Mouse (Mus musculus): ENCODE data around the gene Got2. TPM values are rescaled to one million over a fixed set of nuclear protein-coding genes. Genes with fewer than 3 reads are reported as not detected.

Gene Got2
- total and polyA plus RNA-seq, 2 experiments from 2014 or later, result 229 to 235 TPM

DNA sequence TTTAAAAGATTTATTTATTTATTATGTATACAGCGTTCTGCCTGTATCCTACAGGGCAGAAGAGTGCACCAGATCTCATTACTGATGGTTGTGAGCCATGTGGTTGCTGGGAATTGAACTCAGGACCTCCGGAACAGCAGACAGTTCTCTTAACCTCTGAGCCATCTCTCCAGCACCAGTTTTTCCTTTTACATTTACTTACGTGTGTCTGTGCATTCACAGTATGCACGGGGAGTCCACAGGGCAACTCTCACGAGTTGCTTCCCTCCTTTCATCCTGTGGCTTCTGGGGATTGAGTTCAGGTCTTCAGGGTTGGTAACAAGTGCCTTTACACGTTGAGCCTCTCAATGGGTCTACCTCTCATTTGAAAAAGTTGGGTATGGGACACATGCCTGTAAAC is 34.2 kb downstream of the Got2 start:
- Histone ChIP-seq H3K4me2 (ENCODE audit: low read depth, low read length, poor library complexity, severe bottlenecking) (no peak overlapping the region), H3K9ac (replicated peaks; ENCODE audit: low read length, poor library complexity, severe bottlenecking) (no peak overlapping the region), H3K4me1 (ENCODE audit: insufficient read depth, low read length) (peaks cover 8% of the 10 kb centered on the region; the same call in 1 of the 2 replicates), H3K9me3 (ENCODE audit: low read length) (no peaks in the 10 kb centered on the region), H3K36me3 (ENCODE audit: insufficient read depth, low read length) (no peaks in the 10 kb centered on the region), H3K4me3 (ENCODE audit: low read depth, low read length) (no peak overlapping the region), H3K27me3 (ENCODE audit: insufficient read depth, low read length) (no peaks in the 10 kb centered on the region), H3K27ac (ENCODE audit: low read depth, low read length) (no peak overlapping the region)
- ATAC-seq (ENCODE audit: low FRiP score), result no peak
- no peak for DNase-seq (ENCODE audit: low spot score)
- WGBS, result 87% methylated on average over 6 of the region's 6 CpGs
- no peak for TF ChIP-seq CTCF (IDR thresholded peaks at IDR 0.05)

DNA sequence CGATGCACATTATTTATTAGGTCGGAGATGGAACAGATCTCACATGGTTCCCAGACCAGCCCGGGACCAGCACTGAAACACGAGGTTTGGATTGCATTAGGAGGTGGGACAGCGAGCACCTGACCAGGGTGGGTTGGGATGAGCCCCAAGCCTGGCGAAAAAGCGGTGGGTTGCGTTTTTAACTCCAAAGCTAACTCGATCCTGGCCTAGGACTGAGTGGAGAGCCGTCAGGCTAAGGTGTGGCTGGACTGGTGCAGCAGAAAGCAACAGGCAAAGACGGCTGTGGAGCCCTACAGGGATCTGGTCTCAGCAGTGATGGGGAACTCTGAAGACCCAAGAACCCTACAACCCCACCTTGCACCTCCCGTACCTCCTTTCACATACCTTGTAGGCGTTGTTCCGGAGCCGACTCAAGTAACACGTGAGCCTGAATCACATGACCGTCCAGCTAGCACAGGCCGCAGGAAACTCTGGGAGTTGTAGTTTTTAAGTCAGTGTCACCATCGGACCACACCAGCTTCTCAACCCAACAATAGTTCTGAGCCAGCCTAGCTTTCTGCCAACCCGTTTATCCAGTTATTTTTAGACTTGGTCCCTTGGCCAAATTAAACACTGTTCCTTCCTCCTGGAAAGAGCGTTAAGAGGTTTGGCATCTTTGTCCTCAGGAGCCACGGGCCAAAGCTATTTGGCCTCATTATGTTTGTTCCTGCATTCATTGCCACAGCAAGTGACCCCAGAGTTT is 35.1 kb downstream of the Got2 start, which contains the start of gene Slc38a7:
TSS of gene Slc38a7 (minus strand) at position 438 of the 742 bp plus-strand sequence.
- peaks cover 3% of the 10 kb centered on the region; the same call in 1 of the 2 replicates for H3K36me3 ChIP-seq (ENCODE audit: insufficient read depth, low read length)
- H3K27me3 ChIP-seq (ENCODE audit: insufficient read depth, low read length), result no peaks in the 10 kb centered on the region
- DNase-seq (ENCODE audit: low spot score) (peak; percentile 92), ATAC-seq (ENCODE audit: low FRiP score) (peak; percentile 92)
- H3K4me1 ChIP-seq (ENCODE audit: insufficient read depth, low read length), result peaks cover 8% of the 10 kb centered on the region; the same call in 1 of the 2 replicates
- WGBS, result 14% methylated on average over 22 of the region's 22 CpGs
- peak within 1 kb of the TSS; percentile 74 for H3K4me2 ChIP-seq (ENCODE audit: low read depth, low read length, poor library complexity, severe bottlenecking)
- TF ChIP-seq CTCF (IDR thresholded peaks at IDR 0.05), result no peak
- peak within 1 kb of the TSS; percentile 69 for H3K9ac ChIP-seq (replicated peaks; ENCODE audit: low read length, poor library complexity, severe bottlenecking)
- peak within 1 kb of the TSS; percentile 64 for H3K4me3 ChIP-seq (ENCODE audit: low read depth, low read length)
- H3K27ac ChIP-seq (ENCODE audit: low read depth, low read length), result peak within 1 kb of the TSS; percentile 47; the same call in 1 of the 2 replicates
- H3K9me3 ChIP-seq (ENCODE audit: low read length), result no peaks in the 10 kb centered on the region

DNA sequence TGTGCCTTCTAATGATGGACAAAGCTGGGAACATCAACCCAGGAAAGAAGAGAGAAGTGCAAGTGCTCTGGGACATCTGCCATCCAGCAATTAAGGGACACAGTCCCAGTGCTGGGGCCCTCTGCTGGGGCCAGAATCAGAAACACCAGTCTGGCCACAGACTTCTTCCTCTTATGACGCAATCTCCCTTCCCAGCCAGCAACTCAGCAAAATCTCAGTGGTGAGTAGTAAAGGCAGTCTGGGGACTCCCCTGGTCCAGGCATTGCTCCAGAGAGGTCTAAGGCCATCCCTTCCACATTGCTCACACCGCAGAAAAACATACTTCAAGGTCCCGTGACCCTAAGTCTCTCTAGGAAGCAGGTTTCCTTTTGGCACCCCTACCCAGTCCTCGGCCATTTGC is 36.1 kb downstream of the Got2 start:
- ATAC-seq (ENCODE audit: low FRiP score) (no peak), DNase-seq (ENCODE audit: low spot score) (no peak)
- Histone ChIP-seq H3K9me3 (ENCODE audit: low read length) (no peaks in the 10 kb centered on the region), H3K9ac (replicated peaks; ENCODE audit: low read length, poor library complexity, severe bottlenecking) (peak overlapping the region; percentile 69; the same call in 1 of the 2 replicates), H3K27me3 (ENCODE audit: insufficient read depth, low read length) (no peaks in the 10 kb centered on the region), H3K4me1 (ENCODE audit: insufficient read depth, low read length) (peaks cover 8% of the 10 kb centered on the region; the same call in 1 of the 2 replicates), H3K36me3 (ENCODE audit: insufficient read depth, low read length) (peaks cover 6% of the 10 kb centered on the region; the same call in 1 of the 2 replicates), H3K27ac (ENCODE audit: low read depth, low read length) (no peak overlapping the region), H3K4me3 (ENCODE audit: low read depth, low read length) (peak overlapping the region; percentile 64), H3K4me2 (ENCODE audit: low read depth, low read length, poor library complexity, severe bottlenecking) (peak overlapping the region; percentile 74)
- WGBS, result 80% methylated on average over 4 of the region's 4 CpGs
- no peak for TF ChIP-seq CTCF (IDR thresholded peaks at IDR 0.05)

DNA sequence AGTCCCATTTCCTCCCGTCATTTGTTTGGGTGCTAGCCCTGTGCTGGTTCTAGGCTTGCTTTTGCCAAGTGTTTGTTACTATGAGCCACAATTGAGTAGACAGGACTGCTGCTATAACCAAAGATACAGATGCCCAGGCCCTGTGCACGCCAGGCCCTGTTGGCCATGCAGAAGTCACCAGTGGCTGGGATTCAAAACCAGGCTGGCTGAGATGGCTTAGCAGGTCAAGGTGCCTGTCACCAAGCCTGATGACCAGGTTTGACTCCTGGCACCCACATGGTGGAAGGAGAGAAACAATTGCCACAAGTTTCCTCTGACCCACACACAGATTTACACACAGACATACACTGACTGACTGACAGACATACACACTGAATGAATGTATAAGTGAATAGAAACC is 38.0 kb downstream of the Got2 start:
- 94% methylated on average over 2 of the region's 2 CpGs for WGBS
- peaks cover 8% of the 10 kb centered on the region; the same call in 1 of the 2 replicates for H3K4me1 ChIP-seq (ENCODE audit: insufficient read depth, low read length)
- no peak overlapping the region for H3K4me2 ChIP-seq (ENCODE audit: low read depth, low read length, poor library complexity, severe bottlenecking)
- H3K27me3 ChIP-seq (ENCODE audit: insufficient read depth, low read length), result no peaks in the 10 kb centered on the region
- no peak for ATAC-seq (ENCODE audit: low FRiP score)
- H3K9ac ChIP-seq (replicated peaks; ENCODE audit: low read length, poor library complexity, severe bottlenecking), result no peak overlapping the region
- no peaks in the 10 kb centered on the region for H3K9me3 ChIP-seq (ENCODE audit: low read length)
- peaks cover 12% of the 10 kb centered on the region for H3K36me3 ChIP-seq (ENCODE audit: insufficient read depth, low read length)
- no peak overlapping the region for H3K4me3 ChIP-seq (ENCODE audit: low read depth, low read length)
- TF ChIP-seq CTCF (IDR thresholded peaks at IDR 0.05), result no peak
- no peak overlapping the region for H3K27ac ChIP-seq (ENCODE audit: low read depth, low read length)
- DNase-seq (ENCODE audit: low spot score), result no peak

DNA sequence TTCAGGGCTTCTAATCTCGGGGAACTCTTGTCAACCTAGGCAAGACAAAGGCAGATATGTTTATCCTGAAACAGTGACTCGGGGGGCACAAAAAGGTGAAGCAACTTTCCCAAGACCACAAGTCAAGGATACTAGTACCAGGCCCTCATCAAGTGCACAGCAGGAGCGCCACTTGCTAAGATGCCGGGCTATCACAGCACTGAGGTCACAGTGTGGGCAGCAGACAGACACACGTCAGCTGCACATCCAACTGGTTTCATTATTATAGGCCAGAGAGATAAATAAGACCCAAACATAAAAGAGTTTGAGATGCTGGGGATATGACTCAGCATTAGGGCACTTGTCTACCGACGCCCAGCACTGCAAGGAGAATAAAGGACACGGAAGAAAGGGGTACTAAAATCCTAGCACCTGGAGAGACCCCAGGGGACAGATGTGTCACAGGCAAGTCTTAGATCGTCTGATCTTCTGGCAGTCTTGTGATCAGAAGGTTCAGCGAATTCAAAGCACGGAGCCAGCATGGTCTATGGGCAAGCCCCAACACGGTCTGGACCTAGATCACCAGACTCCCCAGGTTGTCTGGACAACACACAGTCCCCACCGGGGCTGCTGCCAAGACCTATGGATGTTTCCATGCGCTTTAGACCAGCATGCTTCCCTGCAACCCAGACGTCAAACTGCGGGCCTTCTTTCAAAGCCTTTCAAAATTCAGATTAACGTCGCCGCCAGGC is 39.4 kb downstream of the Got2 start:
- Histone ChIP-seq H3K4me2 (ENCODE audit: low read depth, low read length, poor library complexity, severe bottlenecking) (no peak overlapping the region), H3K4me1 (ENCODE audit: insufficient read depth, low read length) (peaks cover 8% of the 10 kb centered on the region; the same call in 1 of the 2 replicates), H3K9me3 (ENCODE audit: low read length) (no peaks in the 10 kb centered on the region), H3K9ac (replicated peaks; ENCODE audit: low read length, poor library complexity, severe bottlenecking) (no peak overlapping the region), H3K27me3 (ENCODE audit: insufficient read depth, low read length) (no peaks in the 10 kb centered on the region), H3K4me3 (ENCODE audit: low read depth, low read length) (no peak overlapping the region), H3K36me3 (ENCODE audit: insufficient read depth, low read length) (peaks cover 25% of the 10 kb centered on the region), H3K27ac (ENCODE audit: low read depth, low read length) (no peak overlapping the region)
- ATAC-seq (ENCODE audit: low FRiP score) (no peak), DNase-seq (ENCODE audit: low spot score) (no peak)
- no peak for TF ChIP-seq CTCF (IDR thresholded peaks at IDR 0.05)
- 94% methylated on average over 19 of the region's 19 CpGs for WGBS

All from midbrain, postnatal 0 days (tissue).